Mouse (Mus musculus) testis, adult 2 months (tissue): Measurements from ENCODE around the gene Thumpd3.

Experiments
- CTCF ChIP-seq: fragments of 200-500 bp; IDR thresholded peaks from 2 replicates; pipeline ENCODE4 v1.5.1; 2012; ENCODE audit warnings: low read depth, mild to moderate bottlenecking, inconsistent platforms, low read length, moderate library complexity; ENCODE audit not compliant: control insufficient read depth, insufficient read depth, insufficient replicate concordance
- POLR2A ChIP-seq: fragments of 200-500 bp; IDR thresholded peaks from 2 replicates; pipeline ENCODE4 v1.6.1; 2012; ENCODE audit warnings: low read depth, mild to moderate bottlenecking, inconsistent platforms, low read length, moderate library complexity; ENCODE audit not compliant: control insufficient read depth

DNA sequence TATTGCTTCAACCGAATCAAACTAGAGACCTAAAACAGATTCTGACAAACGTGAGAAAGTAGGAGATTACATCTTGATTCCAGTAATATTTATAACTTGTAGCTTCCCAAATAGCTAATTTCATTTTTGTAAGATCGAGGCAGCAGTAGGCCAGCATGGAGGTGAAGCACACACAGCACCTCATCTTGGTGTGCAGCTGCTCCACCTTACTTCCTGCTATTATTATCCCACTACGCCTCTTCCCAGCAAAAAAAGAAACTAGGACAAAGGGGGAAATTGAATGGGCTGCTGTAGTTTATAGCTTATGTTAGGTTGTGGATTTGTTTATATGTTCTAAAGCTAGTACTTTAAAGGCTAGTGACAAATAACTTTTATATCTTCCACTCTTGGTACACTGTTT lies 38.6 kb downstream of the Thumpd3 start:
- TF ChIP-seq CTCF (no peak), POLR2A (no peak)
